In the genomic region with DNA sequence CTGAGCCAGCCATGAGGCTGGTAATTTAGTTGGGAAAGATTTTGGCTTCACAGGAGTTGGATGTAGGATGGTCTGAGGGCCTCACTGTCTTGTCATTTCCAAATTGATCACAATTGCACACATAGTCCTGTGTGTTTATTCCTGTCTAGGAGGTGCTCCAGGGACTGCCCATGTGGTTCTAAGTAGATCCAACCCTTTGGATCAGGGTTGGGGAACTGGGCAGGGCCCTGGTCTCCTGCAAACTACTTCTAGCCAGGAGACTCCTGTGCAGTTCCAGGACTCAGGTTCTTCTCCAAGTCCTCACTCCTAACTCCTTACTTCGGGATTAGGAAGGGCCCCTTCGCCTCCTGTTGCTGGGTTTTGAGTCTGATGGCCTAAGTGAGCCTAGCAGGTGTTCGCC, we compare ENCODE assay signal across 8 mouse cellular contexts. TPM values are rescaled to one million over a fixed set of nuclear protein-coding genes. Genes with fewer than 3 reads are reported as not detected.
DNase-seq lines count a peak whose midpoint lies in the region; ATAC-seq and TF ChIP-seq lines count a peak whose summit lies in the region.

A gene (plus strand): TSS at position 301 of the 400 bp plus-strand sequence.

- H3K4me2 ChIP-seq in myocyte (ENCODE audit: low read depth): peak within 1 kb of the TSS; percentile 50

- no peak within 1 kb of the TSS for H3ac ChIP-seq in myocyte (ENCODE audit: control insufficient read depth, insufficient read length)

- H3K79me2 ChIP-seq in myocyte (ENCODE audit: control insufficient read depth, insufficient read depth): no peaks in the 10 kb centered on the region

- no peak for DNase-seq in left cerebral cortex, adult 18-20 months (ENCODE audit: low spot score in 2 of 2)
- DNase-seq in left cerebral cortex, adult 9 months (ENCODE audit: low spot score in 2 of 2): no peak
- DNase-seq in forebrain, embryonic 10.5 days (ENCODE audit: extremely low spot score, low spot score): no peak
- no peak for DNase-seq in layer of hippocampus, postnatal 36 days
- DNase-seq in embryo, embryonic 11 days: no peak
- no peak for DNase-seq in spleen, postnatal 14 days (ENCODE audit: low spot score in 2 of 2)

- no peaks in the 10 kb centered on the region for H3K36me3 ChIP-seq in forebrain, embryonic 10.5 days (replicated peaks)
- H3K36me3 ChIP-seq in myocyte (ENCODE audit: control insufficient read depth, insufficient read depth): no peaks in the 10 kb centered on the region

- no peak for TF ChIP-seq POLR2A in myocyte (IDR thresholded peaks at IDR 0.05; ENCODE audit: insufficient read length, low read depth)

- no peaks in the 10 kb centered on the region for H3K9me3 ChIP-seq in forebrain, embryonic 10.5 days

- ATAC-seq in inflammation-experienced regulatory T-cells, adult 6 months: no peak

- peaks cover 47% of the 10 kb centered on the region for H3K27me3 ChIP-seq in forebrain, embryonic 10.5 days (ENCODE audit: poor library complexity, severe bottlenecking)
- peaks cover 38% of the 10 kb centered on the region for H3K27me3 ChIP-seq in myocyte (ENCODE audit: control insufficient read depth, insufficient read depth, insufficient read length)

- H3K4me3 ChIP-seq in forebrain, embryonic 10.5 days: peak within 1 kb of the TSS; percentile 71
- H3K4me3 ChIP-seq in myocyte: no peak within 1 kb of the TSS

- H3K27ac ChIP-seq in forebrain, embryonic 10.5 days: peak within 1 kb of the TSS; percentile 85

- peaks cover 46% of the 10 kb centered on the region for H3K4me1 ChIP-seq in forebrain, embryonic 10.5 days

- 8% methylated on average over 3 of the region's 3 CpGs for WGBS in forebrain, embryonic 10.5 days

TF ChIP-seq in myocyte, 11 proteins besides CTCF, POLR2A, EP300 and RAD21:
- TF ChIP-seq TCF3 (IDR thresholded peaks at IDR 0.05; ENCODE audit: insufficient read length, low read depth) (no peak), MYOG (IDR thresholded peaks at IDR 0.05; ENCODE audit: control insufficient read depth in 1 of 3, insufficient read depth in 1 of 3, insufficient read length in 2 of 3, low read depth in 2 of 3) (no peak), E2F4 (IDR thresholded peaks at IDR 0.05; ENCODE audit: insufficient read depth) (no peak), REST (IDR thresholded peaks at IDR 0.05; ENCODE audit: insufficient read depth, insufficient read length) (no peak), USF1 (IDR thresholded peaks at IDR 0.05; ENCODE audit: low read depth) (no peak), MYOD1 (IDR thresholded peaks at IDR 0.05; ENCODE audit: control insufficient read depth in 1 of 3, insufficient read length in 2 of 3, low read depth in 2 of 3) (no peak), CEBPB (IDR thresholded peaks at IDR 0.05; ENCODE audit: insufficient read depth, poor library complexity, severe bottlenecking) (no peak), TCF12 (IDR thresholded peaks at IDR 0.05; ENCODE audit: insufficient read depth, poor library complexity, severe bottlenecking) (no peak), SRF (IDR thresholded peaks at IDR 0.05; ENCODE audit: control insufficient read depth, insufficient read length, low read depth) (no peak), POLR2AphosphoS2 (IDR thresholded peaks at IDR 0.05; ENCODE audit: insufficient read length, low read depth) (no peak), MAX (IDR thresholded peaks at IDR 0.05; ENCODE audit: low read depth) (no peak)

RNA-seq across cellular contexts. Expression of the gene that starts here (rescaled TPM):
- total RNA-seq in left cerebral cortex, adult 18-20 months (2021): 100 to 1,000 TPM; 322 to 377 TPM
- 17.5 and 18.6 TPM in 2 replicates for polyA plus RNA-seq in forebrain, embryonic 10.5 days (2016; fragmentation: Nextera tagmentation; extraction: Ambion mirVana)
- 100 to 1,000 TPM; 510 to 566 TPM for total RNA-seq in layer of hippocampus, postnatal 36 days (2021)
- polyA plus RNA-seq in myocyte (2012; fragmentation: generic; extraction: Trizol): 0.06 TPM
- not detected for polyA plus RNA-seq in inflammation-experienced regulatory T-cells, adult 6 months (2017; shearing (Covaris generic))

Comparison
In these comparisons a context has a peak if more than half of its experiments do, and no peak if none do; other contexts are left out.
1. RNA of the gene that starts here (polyA plus RNA-seq): 17.5 to 18.6 TPM in forebrain, embryonic 10.5 days; 0.06 TPM in myocyte (single experiment) and not detected in inflammation-experienced regulatory T-cells, adult 6 months; every median in the first group is over 10 times any median in the second.